Mouse (Mus musculus) ES-Bruce4 (cell line): ENCODE data around the gene Pex6.

Source experiments
- CTCF ChIP-seq: IDR thresholded peaks from one replicate; pipeline ENCODE4 v1.8.1; 2011; ENCODE audit warnings: low read depth, low read length
- EP300 ChIP-seq: IDR thresholded peaks from 2 replicates; pipeline ENCODE4 v1.6.1; 2011; ENCODE audit warnings: low read depth, low read length; ENCODE audit not compliant: insufficient read depth
- POLR2A ChIP-seq: IDR thresholded peaks from one replicate; pipeline ENCODE4 v1.8.1; 2011; ENCODE audit warnings: low read length; ENCODE audit not compliant: insufficient read depth

DNA sequence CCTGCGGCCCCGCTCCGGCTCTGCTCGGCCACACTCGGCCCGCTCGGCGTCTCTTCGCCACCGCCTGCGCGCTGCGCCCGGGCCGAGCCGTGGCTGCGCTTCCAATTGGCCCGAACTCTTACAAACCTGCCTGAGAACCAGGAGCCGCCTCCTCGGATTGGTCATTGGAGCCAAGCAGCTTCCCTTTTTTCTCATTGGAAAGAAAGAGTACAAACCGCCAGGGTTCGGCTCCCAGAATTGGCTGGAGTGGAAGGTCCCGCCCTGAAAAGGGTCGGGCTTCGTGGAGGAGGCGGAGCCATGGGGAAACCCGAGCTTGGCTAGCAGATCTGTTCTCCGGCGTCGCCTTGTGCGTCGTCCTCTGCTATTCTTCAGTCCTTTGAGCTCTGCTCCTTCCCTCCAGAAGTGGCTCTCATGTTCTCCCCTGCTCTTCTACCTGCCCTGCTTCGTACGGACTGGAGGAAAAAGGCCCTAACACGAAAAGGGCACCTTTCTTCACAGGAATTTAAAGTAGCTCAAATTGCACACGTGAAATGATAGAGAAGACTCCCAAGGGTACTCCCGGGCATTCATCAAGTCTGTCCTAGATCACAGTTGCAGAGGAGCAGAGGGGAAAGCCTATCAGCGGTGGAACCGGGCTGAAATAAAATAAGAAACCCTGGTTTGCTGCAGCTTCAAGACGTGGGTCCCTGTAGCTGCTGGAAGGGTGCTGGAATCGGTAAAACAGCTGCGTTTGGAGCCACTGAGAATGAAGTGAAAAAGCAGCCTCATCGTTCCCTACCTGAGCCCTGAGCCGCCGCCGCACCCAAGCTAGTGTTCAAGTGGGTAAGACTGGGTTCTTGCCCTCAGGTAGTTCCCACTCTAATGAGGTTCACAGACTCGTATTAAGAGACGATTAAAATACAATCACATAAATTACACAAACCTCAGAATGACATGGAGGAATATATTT lies 6.1 kb upstream of the Pex6 start, which contains the start of gene Ppp2r5d:
- TF ChIP-seq CTCF = no peak
- TF ChIP-seq POLR2A = peak; percentile 98
- TF ChIP-seq EP300 = no peak
